Mouse (Mus musculus) forebrain, embryonic 12.5 days (tissue): ENCODE data around the gene Tusc2. TPM values are rescaled to one million over a fixed set of nuclear protein-coding genes. Genes with fewer than 3 reads are reported as not detected.

Experiments
- ATAC-seq: fragments of 200-750 bp; cut with Nextera tagmentation; 2 replicates; pipeline ENCODE4 v1.8.0; 2017; ENCODE audit warnings: moderate TSS enrichment; ENCODE audit not compliant: low FRiP score
- H3K27ac ChIP-seq: fragments of 300-500 bp; sonication (generic); 2 replicates; pipeline ENCODE4 v1.5.1; 2016; ENCODE audit warnings: mild to moderate bottlenecking
- H3K27me3 ChIP-seq: fragments of 300-500 bp; sonication (generic); 2 replicates; pipeline ENCODE4 v1.6.1; 2016; ENCODE audit warnings: mild to moderate bottlenecking
- H3K36me3 ChIP-seq: fragments of 300-500 bp; sonication (generic); replicated peaks from 2 replicates; pipeline ENCODE4 v1.6.1; 2016; ENCODE audit warnings: mild to moderate bottlenecking
- H3K4me1 ChIP-seq: fragments of 300-500 bp; sonication (generic); 2 replicates; pipeline ENCODE4 v1.6.1; 2016
- H3K4me2 ChIP-seq: fragments of 300-500 bp; sonication (generic); 2 replicates; pipeline ENCODE4 v1.6.1; 2016; ENCODE audit warnings: mild to moderate bottlenecking, moderate library complexity
- H3K4me3 ChIP-seq: fragments of 300-500 bp; sonication (generic); replicated peaks from 2 replicates; pipeline ENCODE4 v1.5.1; 2016; ENCODE audit warnings: mild to moderate bottlenecking
- H3K9ac ChIP-seq: fragments of 300-500 bp; sonication (generic); 2 replicates; pipeline ENCODE4 v1.6.1; 2016; ENCODE audit warnings: mild to moderate bottlenecking
- H3K9me3 ChIP-seq: fragments of 300-500 bp; sonication (generic); 2 replicates; pipeline ENCODE4 v1.6.1; 2016
- WGBS: fragments of 180-500 bp; shearing (Covaris S2); methylation state at CpG from one replicate; pipeline ENCODE4 v1.1.7; 2016; 5-methylcytosine and 5-hydroxymethylcytosine counted together
- polyA plus RNA-seq: library from polyadenylated mRNA; unstranded; fragments of >200 nt; fragmentation: Nextera tagmentation; extraction: Ambion mirVana; gene quantifications from 2 replicates; pipeline ENCODE4 v1.2.1, GENCODE M21; 2016

Tusc2 gene
- polyA plus RNA-seq, 1 experiment from 2014 or later: 77.2 TPM

DNA sequence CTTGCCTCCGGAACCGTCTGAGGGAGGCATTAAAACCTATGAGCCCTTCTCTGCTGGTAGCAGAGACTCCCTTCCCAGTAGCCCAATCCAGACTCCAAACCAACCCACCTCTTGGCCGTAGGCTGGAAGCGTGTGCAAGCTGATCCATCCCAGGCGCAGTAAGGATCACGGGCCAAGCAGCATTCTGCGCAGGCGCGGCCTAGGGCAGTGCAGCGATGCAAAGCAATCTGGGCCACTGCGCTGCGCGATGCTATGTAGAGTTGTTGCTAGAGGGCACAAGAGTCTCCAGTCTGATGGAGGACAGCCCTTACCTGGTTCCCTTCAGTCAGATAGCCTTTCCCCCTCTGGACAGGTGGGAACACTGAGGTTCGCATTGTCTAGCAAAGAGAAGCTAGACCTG is 36.8 kb downstream of the Tusc2 start:
- Histone ChIP-seq H3K27me3 (peaks cover 8% of the 10 kb centered on the region; the same call in 1 of the 2 replicates), H3K27ac (no peak overlapping the region), H3K36me3 (no peaks in the 10 kb centered on the region), H3K9me3 (no peaks in the 10 kb centered on the region), H3K4me3 (no peak overlapping the region), H3K4me2 (no peak overlapping the region), H3K9ac (no peak overlapping the region; the same call in 1 of the 2 replicates), H3K4me1 (peaks cover 14% of the 10 kb centered on the region)
- 72% methylated on average over 14 of the region's 14 CpGs for whole genome bisulfite sequencing
- ATAC-seq: no peak

DNA sequence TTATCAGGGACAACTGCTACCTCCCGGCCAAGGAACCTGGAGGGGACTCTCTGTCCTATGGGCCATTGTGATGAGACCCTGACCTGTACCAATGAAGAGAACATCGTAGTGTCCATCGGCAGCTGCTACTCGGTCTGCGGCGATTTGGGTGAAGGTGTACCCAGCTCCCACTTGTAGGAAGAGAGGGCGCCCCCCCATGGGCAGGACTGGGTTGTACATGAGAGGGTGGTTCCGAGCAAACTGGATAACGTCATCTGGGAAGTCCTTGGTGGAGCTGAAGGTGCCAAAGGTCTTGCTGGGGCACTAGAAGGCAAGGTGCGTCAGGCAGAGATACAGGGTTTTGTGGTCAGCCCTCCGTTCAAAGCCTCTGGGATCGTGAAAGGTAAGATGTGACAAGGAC is 37.7 kb downstream of the Tusc2 start:
- Histone ChIP-seq H3K27ac (no peak overlapping the region), H3K27me3 (peaks cover 8% of the 10 kb centered on the region; the same call in 1 of the 2 replicates), H3K9ac (no peak overlapping the region), H3K9me3 (no peaks in the 10 kb centered on the region), H3K36me3 (no peaks in the 10 kb centered on the region), H3K4me1 (peaks cover 21% of the 10 kb centered on the region), H3K4me2 (no peak overlapping the region), H3K4me3 (no peak overlapping the region)
- ATAC-seq: no peak
- WGBS: 84% methylated on average over 12 of the region's 12 CpGs

DNA sequence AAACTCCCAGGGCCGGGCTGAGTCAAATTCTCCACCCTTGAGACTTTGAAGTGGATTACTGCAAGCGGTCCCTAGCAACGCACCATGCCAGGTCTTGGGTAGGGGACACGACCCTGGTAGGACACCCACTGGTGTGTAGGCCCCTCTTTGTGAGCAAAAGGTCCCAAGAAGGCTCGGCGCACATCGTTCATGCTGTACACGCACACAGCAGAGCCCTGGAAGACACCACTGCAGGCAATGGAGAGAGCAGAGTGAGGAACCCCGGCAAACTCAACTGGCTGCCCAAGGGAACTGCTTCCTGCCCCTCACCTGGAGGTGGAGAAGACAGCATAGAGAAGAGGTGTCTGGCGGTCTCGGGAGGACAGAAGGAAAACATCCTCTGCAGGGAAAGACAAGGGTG is 38.2 kb downstream of the Tusc2 start:
- no peak for ATAC-seq
- WGBS: 91% methylated on average over 11 of the region's 11 CpGs
- H3K9me3 ChIP-seq: no peaks in the 10 kb centered on the region
- H3K9ac ChIP-seq: no peak overlapping the region
- no peak overlapping the region for H3K4me3 ChIP-seq
- H3K27ac ChIP-seq: no peak overlapping the region
- H3K27me3 ChIP-seq: peaks cover 8% of the 10 kb centered on the region; the same call in 1 of the 2 replicates
- H3K36me3 ChIP-seq: no peaks in the 10 kb centered on the region
- H3K4me1 ChIP-seq: peaks cover 21% of the 10 kb centered on the region
- H3K4me2 ChIP-seq: no peak overlapping the region

DNA sequence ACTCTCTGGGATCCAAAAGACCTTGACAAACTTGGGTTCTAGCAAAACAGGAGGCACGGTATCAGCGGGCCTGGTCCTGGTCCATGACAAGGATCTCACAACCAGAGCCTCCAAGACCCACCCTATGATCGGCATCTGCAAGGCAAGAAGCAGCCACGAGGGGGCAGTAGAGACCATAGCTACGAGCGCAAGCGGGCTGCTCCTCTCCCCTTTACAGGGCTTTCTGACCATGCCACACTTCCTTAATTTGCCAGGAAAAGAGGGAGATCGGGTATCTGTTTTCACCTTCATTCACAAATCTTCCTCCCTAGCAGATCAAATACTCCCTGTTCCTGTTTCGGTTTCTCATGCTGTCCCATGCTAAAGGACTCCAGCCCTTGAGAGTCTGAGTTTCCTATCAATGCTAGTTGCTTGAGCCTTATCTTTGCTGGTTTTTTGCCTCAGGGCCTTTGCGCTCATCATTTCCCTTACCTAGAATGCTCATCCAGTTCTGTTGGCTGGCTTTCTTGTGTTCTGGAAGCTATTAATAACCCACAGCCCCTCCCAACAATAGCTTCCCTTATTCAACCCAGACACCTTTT is 39.1 kb downstream of the Tusc2 start:
- H3K9ac ChIP-seq: no peak overlapping the region
- H3K9me3 ChIP-seq: no peaks in the 10 kb centered on the region
- H3K4me2 ChIP-seq: no peak overlapping the region
- peaks cover 29% of the 10 kb centered on the region for H3K4me1 ChIP-seq
- H3K27me3 ChIP-seq: peaks cover 8% of the 10 kb centered on the region; the same call in 1 of the 2 replicates
- H3K4me3 ChIP-seq: no peak overlapping the region
- no peaks in the 10 kb centered on the region for H3K36me3 ChIP-seq
- H3K27ac ChIP-seq: no peak overlapping the region
- WGBS: 13% methylated on average over 10 of the region's 10 CpGs
- ATAC-seq: peak; percentile 74

DNA sequence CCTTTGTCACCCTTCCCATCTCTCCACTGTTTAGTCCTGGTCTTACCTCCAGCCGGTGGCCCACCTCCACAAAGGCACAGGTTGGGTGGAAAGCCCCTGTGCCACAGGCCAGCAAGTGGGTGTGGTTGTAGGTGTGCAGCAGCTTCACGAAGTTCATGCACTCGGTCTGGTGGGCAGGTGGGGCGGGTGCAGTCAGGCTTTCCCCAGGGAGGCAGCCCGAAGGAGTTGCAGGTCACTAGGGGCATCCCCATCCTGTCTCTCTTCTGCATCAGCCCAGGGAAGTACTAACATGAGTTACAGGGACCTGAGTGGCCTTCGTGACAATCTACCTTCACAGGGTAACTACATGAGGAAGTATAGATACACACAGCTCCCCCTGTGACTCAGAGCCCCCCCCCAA is 40.2 kb downstream of the Tusc2 start:
- Histone ChIP-seq H3K4me3 (no peak overlapping the region), H3K4me2 (no peak overlapping the region), H3K9ac (no peak overlapping the region), H3K27ac (no peak overlapping the region), H3K9me3 (no peaks in the 10 kb centered on the region), H3K36me3 (no peaks in the 10 kb centered on the region), H3K4me1 (peaks cover 38% of the 10 kb centered on the region), H3K27me3 (peaks cover 8% of the 10 kb centered on the region; the same call in 1 of the 2 replicates)
- 80% methylated on average over 6 of the region's 6 CpGs for WGBS
- ATAC-seq: no peak

DNA sequence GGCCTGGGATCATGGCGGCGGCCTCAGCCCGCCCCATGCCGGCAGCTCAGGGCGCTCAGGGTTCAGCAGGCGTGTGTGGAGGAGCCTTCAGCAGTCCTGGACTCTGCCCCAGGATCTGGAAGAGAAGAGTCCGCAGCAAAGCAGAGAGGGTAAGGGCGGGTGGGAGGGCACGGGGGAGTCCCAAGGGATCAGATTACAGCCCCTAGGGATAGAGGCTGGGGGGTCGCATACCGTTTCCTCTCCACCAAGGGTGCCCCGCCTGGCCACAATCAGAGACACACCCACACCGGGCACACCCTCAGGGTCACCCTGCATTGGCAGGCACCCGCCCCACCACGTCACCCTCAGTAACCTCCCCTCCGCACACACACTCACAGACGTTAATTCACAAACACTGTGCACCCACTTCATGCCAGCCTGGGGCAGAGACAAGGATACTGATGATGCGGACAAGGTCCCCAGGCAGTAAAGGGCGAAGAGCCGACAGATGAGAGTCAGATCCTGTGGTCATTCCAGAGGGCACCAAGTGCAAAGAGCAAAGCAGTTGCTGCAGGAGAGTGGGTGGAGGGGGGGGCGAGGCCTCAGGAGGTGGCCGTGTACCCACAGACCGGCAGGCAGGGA is 42.1 kb downstream of the Tusc2 start:
- no peak for ATAC-seq
- 0 out of 2 replicates have a peak overlapping the region, but pooled peaks have one; percentile 1 for H3K27ac ChIP-seq
- H3K4me1 ChIP-seq: peaks cover 53% of the 10 kb centered on the region

DNA sequence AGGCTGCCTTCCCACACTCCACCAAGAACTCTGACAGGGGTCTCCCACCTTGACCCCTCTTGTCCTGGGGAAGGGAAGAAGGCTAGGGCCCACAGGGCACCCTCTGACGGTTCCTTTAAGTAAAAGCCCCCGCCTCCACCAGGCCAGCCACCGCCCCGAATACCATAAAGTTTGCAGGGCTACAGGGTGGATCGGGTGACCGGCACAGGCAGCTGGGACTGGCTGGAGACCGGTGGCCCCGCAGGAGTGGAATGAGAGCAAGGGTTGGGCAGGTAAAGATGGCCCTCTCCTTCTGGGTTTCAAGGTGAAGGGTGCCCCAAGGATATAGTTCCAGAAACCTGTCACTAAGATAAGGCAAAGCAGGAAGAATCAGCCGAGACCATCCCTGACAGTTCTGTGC is 43.5 kb downstream of the Tusc2 start:
- H3K4me3 ChIP-seq: no peak overlapping the region
- no peak overlapping the region for H3K4me2 ChIP-seq
- H3K9ac ChIP-seq: peak overlapping the region; percentile 25; the same call in 1 of the 2 replicates
- H3K4me1 ChIP-seq: peaks cover 58% of the 10 kb centered on the region
- H3K9me3 ChIP-seq: no peaks in the 10 kb centered on the region
- H3K27me3 ChIP-seq: no peaks in the 10 kb centered on the region; the same call in 1 of the 2 replicates
- no peak overlapping the region for H3K27ac ChIP-seq
- ATAC-seq: no peak
- 21% methylated on average over 9 of the region's 9 CpGs for WGBS
- H3K36me3 ChIP-seq: no peaks in the 10 kb centered on the region

More for the DNA sequence above, 42.1 kb downstream of the Tusc2 start:
- H3K36me3 ChIP-seq: no peaks in the 10 kb centered on the region
- no peak overlapping the region for H3K4me3 ChIP-seq
- no peaks in the 10 kb centered on the region for H3K9me3 ChIP-seq
- 41% methylated on average over 23 of the region's 23 CpGs for WGBS
- H3K9ac ChIP-seq: 0 out of 2 replicates have a peak overlapping the region, but pooled peaks have one; percentile 21
- H3K4me2 ChIP-seq: peak overlapping the region; percentile 15; the same call in 1 of the 2 replicates
- peaks cover 3% of the 10 kb centered on the region; the same call in 1 of the 2 replicates for H3K27me3 ChIP-seq

DNA sequence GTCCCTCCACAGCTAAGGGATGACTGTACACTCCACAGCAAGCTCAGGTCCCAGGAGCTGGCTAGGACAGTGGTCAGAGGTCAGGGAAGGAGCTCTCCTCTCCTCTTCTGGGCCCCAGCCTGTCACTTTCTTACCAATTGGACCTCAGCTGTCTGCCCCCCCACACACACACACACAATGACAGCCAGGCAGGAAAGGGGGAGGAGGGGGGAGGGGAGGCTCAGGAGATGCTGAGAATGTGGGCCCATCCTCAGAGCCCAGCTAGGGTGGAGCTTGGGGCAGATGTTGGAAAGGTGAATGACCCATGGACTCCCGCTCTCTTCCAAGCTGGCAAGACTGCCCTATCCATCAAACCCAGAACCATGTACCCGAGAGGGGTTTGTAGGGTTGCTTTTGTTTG is 44.0 kb downstream of the Tusc2 start:
- H3K4me3 ChIP-seq: no peak overlapping the region
- no peak for ATAC-seq
- H3K9me3 ChIP-seq: no peaks in the 10 kb centered on the region
- peaks cover 63% of the 10 kb centered on the region for H3K4me1 ChIP-seq
- H3K27me3 ChIP-seq: no peaks in the 10 kb centered on the region; the same call in 1 of the 2 replicates
- WGBS: 75% methylated on average over 2 of the region's 2 CpGs
- H3K4me2 ChIP-seq: no peak overlapping the region
- 0 out of 2 replicates have a peak overlapping the region, but pooled peaks have one; percentile 25 for H3K9ac ChIP-seq
- H3K27ac ChIP-seq: no peak overlapping the region
- H3K36me3 ChIP-seq: no peaks in the 10 kb centered on the region

DNA sequence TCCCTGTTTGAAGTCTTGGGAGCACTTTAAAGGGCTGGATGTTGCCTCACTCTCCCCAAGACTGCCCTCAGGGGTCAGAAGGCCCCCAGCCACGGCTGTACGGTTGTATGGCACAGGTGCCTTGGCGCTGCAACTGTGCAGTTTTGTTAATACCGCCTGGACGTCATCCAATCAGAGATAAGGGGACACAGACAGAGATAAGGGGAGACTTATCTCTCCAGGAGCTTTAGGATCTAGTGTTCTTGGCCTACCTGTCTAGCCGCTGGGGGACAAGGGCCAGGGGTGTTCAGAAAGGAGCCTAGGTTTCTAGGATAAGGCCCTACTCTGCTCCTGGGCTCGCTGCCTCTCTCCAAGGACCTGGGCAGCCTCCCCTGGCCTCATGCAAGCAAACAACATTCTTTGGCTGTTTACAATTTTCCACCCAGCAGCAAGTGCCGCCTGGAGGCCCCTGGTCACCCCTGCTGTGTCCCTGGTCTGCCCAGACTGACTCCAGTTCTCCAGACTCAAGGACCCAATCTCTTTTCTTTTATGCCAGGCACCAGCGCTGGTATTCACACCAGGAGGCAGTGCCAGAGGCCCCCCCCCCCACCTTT is 44.7 kb downstream of the Tusc2 start:
- H3K4me2 ChIP-seq: no peak overlapping the region
- no peak overlapping the region for H3K27ac ChIP-seq
- H3K9ac ChIP-seq: no peak overlapping the region
- H3K27me3 ChIP-seq: no peaks in the 10 kb centered on the region; the same call in 1 of the 2 replicates
- H3K9me3 ChIP-seq: no peaks in the 10 kb centered on the region
- H3K4me3 ChIP-seq: no peak overlapping the region
- 59% methylated on average over 9 of the region's 9 CpGs for WGBS
- no peak for ATAC-seq
- no peaks in the 10 kb centered on the region for H3K36me3 ChIP-seq
- peaks cover 62% of the 10 kb centered on the region for H3K4me1 ChIP-seq

DNA sequence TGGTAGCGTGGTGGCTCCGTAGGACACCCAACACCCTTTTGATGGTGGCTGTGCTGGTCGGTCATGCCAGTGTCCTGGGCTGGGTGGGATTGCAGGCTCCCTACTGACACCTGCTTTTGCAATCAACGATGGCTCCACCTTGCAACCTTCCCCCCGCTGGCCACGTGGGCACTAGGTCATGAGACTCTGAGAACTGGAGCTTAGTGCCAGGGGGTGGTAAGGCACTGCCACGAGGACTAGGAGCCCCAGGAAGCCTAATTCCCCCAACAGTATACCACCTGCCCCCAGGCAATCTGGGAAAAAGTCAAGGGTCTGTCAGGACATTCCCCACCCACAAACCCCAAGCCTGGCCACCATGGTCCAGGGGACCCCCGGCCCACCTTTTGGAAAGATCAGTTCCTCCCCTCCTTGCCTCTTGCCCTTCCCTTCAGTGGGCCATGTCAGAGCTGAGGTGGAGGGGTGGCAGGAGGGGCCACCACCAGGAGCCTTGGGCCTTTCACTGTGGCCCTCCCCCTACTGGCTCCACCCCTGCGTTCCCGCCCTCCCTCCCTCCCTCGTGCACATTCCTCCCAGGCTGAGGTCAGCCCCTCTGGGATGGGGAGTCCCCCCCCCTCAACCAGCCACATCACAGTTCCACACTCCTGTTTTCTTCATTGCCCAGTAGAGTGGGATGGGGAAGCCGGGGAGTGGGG is 45.8 kb downstream of the Tusc2 start, which contains the start of gene Sema3b:
Gene Sema3b, minus strand, starts transcription at position 489 of the 692 bp plus-strand sequence.
- 44% methylated on average over 11 of the region's 12 CpGs for WGBS
- no peak for ATAC-seq
- Histone ChIP-seq H3K27me3 (no peaks in the 10 kb centered on the region; the same call in 1 of the 2 replicates), H3K9ac (peak within 1 kb of the TSS; percentile 33; the same call in 1 of the 2 replicates), H3K27ac (peak within 1 kb of the TSS; percentile 46; the same call in 1 of the 2 replicates), H3K4me2 (peak within 1 kb of the TSS; percentile 22; the same call in 1 of the 2 replicates), H3K4me3 (no peak within 1 kb of the TSS), H3K4me1 (peaks cover 71% of the 10 kb centered on the region), H3K9me3 (no peaks in the 10 kb centered on the region), H3K36me3 (peaks cover 3% of the 10 kb centered on the region; the same call in 1 of the 2 replicates)

DNA sequence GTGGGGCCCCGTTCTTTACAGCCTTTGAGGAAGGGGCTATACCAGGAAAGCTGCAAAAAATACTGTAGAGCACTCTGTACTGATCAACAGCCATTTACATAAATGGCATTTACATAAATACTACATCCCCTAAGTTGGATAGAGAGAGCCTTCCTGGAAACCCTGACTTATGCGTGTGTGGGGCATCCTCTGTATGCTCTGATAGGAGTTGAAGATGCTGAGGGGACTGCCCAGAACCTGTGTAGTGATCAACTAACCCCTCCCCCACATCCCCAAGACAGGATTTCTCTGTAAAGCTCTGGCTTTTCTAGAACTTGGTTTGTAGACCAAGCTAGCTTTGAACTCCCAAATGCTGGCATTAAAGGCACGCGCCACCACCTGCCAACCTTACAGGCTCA is 46.4 kb downstream of the Tusc2 start:
- no peak for ATAC-seq
- Histone ChIP-seq H3K4me3 (no peak overlapping the region), H3K9me3 (no peaks in the 10 kb centered on the region), H3K36me3 (peaks cover 9% of the 10 kb centered on the region), H3K27ac (peak overlapping the region; percentile 46; the same call in 1 of the 2 replicates), H3K27me3 (no peaks in the 10 kb centered on the region; the same call in 1 of the 2 replicates), H3K9ac (peak overlapping the region; percentile 33; the same call in 1 of the 2 replicates), H3K4me1 (peaks cover 72% of the 10 kb centered on the region), H3K4me2 (no peak overlapping the region)
- 66% methylated on average over 4 of the region's 4 CpGs for WGBS
